Mouse (Mus musculus): ENCODE data around the gene Pmp22.

GRCm38 (mm10) chr11:63136205-63136604 lies 7.4 kb downstream of the Pmp22 start:
- TF ChIP-seq MAFK (IDR thresholded peaks at IDR 0.05; ENCODE audit: insufficient read depth, low read depth, low read length) (no peak), HCFC1 (IDR thresholded peaks at IDR 0.05; ENCODE audit: borderline replicate concordance, insufficient read depth, low read length) (no peak), ZNF384 (IDR thresholded peaks at IDR 0.05; ENCODE audit: low read depth, low read length) (no peak)

All from ES-E14 (cell line).